Mouse (Mus musculus): ENCODE results near the gene Foxn3.
"Not testable (repeated sequence)": the region's sequence is repeated elsewhere in the genome, so short reads cannot be mapped to it uniquely, and the experiment has no call there.

Gene Foxn3

GRCm38 (mm10) chr12:99217145-99217698 is 346.2 kb downstream of the Foxn3 start:
- DNase-seq (ENCODE audit: low spot score): no peak

GRCm38 (mm10) chr12:99216341-99216761 is 347.0 kb downstream of the Foxn3 start:
- DNase-seq (ENCODE audit: low spot score): no peak

- DNase-seq (ENCODE audit: low spot score): no peak
Observed at GRCm38 (mm10) chr12:99215521-99216255, 347.7 kb downstream of the Foxn3 start.

- DNase-seq (ENCODE audit: low spot score): no peak
Observed at GRCm38 (mm10) chr12:99214098-99214497, 349.3 kb downstream of the Foxn3 start.

- DNase-seq (ENCODE audit: low spot score): no peak
Observed at GRCm38 (mm10) chr12:99213218-99213617, 350.2 kb downstream of the Foxn3 start.

- DNase-seq (ENCODE audit: low spot score): no peak
Observed at GRCm38 (mm10) chr12:99209801-99210200, 353.6 kb downstream of the Foxn3 start.

GRCm38 (mm10) chr12:99208251-99208650 is 355.1 kb downstream of the Foxn3 start:
- no peak for DNase-seq (ENCODE audit: low spot score)

GRCm38 (mm10) chr12:99207014-99207612 is 356.3 kb downstream of the Foxn3 start:
- DNase-seq (ENCODE audit: low spot score): no peak

GRCm38 (mm10) chr12:99205734-99206133 is 357.6 kb downstream of the Foxn3 start:
- DNase-seq (ENCODE audit: low spot score): no peak

- DNase-seq (ENCODE audit: low spot score): no peak
Observed at GRCm38 (mm10) chr12:99199124-99199483, 364.3 kb downstream of the Foxn3 start.

- DNase-seq (ENCODE audit: low spot score): no peak
Observed at GRCm38 (mm10) chr12:99198428-99199123, 364.8 kb downstream of the Foxn3 start.

- no peak for DNase-seq (ENCODE audit: low spot score)
Observed at GRCm38 (mm10) chr12:99197031-99197430, 366.4 kb downstream of the Foxn3 start.

- DNase-seq (ENCODE audit: low spot score): no peak
Observed at GRCm38 (mm10) chr12:99195655-99196054, 367.7 kb downstream of the Foxn3 start.

- DNase-seq (ENCODE audit: low spot score): not testable (repeated sequence)
Observed at GRCm38 (mm10) chr12:99194120-99194519, 369.3 kb downstream of the Foxn3 start.

- DNase-seq (ENCODE audit: low spot score): no peak
Observed at GRCm38 (mm10) chr12:99187671-99188070, 375.7 kb downstream of the Foxn3 start.

- DNase-seq (ENCODE audit: low spot score): no peak
Observed at GRCm38 (mm10) chr12:99186239-99186638, 377.1 kb downstream of the Foxn3 start.

- DNase-seq (ENCODE audit: low spot score): no peak
Observed at GRCm38 (mm10) chr12:99183261-99183792, 380.1 kb downstream of the Foxn3 start.

GRCm38 (mm10) chr12:99182338-99182737 is 381.0 kb downstream of the Foxn3 start:
- DNase-seq (ENCODE audit: low spot score): no peak

- DNase-seq (ENCODE audit: low spot score): no peak
Observed at GRCm38 (mm10) chr12:99180234-99180824, 383.1 kb downstream of the Foxn3 start.

GRCm38 (mm10) chr12:99174979-99175621 is 388.3 kb downstream of the Foxn3 start:
- no peak for DNase-seq (ENCODE audit: low spot score)

GRCm38 (mm10) chr12:99172170-99172569 is 391.2 kb downstream of the Foxn3 start:
- no peak for DNase-seq (ENCODE audit: low spot score)

GRCm38 (mm10) chr12:99169925-99170324 is 393.5 kb downstream of the Foxn3 start:
- DNase-seq (ENCODE audit: low spot score): no peak
